Mouse (Mus musculus): ENCODE measurements around the gene Hax1. TPM values are rescaled to one million over a fixed set of nuclear protein-coding genes. Genes with fewer than 3 reads are reported as not detected.

Gene Hax1
- polyA plus RNA-seq, 1 experiment: not detected

DNA sequence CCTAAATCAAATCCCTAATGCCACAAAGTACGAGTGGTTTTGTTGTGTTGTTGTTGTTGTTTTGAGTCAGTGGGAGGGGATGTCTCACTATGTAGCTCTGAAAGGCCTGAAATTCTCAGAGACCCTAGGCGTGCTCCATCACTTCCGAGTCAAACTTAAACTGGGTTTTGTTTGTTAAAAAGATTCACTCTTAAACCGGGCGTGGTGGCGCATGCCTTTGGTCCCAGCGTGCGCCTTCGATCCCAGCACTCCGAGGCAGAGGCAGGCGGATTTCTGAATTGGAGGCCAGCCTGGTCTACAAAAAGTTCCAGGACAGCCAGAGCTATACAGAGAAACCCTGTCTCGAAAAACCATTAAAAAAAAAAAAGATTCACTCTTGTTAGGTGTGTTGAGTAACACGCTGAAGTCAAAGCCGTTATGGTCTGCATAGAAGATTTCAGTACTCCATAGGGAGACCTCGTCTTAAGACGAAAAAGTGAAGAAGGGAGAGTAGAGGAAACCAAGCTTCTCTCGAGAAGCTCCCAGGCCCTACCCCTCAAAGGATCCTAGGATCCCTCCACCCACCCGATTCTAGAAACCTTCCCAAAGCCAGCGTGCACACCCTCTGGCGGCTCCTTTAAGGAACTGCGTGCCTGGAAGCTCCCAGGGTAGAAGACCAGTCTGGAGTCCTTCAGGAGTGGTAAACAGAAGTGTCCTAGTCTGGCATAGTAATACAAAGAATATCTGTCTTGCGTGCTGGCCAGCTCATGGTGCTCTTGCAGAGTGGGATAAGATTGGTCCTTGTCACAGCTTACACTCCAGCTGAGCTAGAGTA lies 34.4 kb downstream of the Hax1 start:
- H3K27ac ChIP-seq (ENCODE audit: insufficient read depth, low read depth, low read length): peak overlapping the region; percentile 85; the same call in 1 of the 2 replicates
- H3K4me3 ChIP-seq (ENCODE audit: insufficient read depth, low read depth, low read length): peak overlapping the region; percentile 93
- peak; percentile 66; the same call in 1 of the 2 replicates for TF ChIP-seq CTCF (IDR thresholded peaks at IDR 0.05; ENCODE audit: insufficient read depth, low read depth, low read length)
- TF ChIP-seq POLR2A (IDR thresholded peaks at IDR 0.05; ENCODE audit: insufficient read depth, low read depth, low read length): no peak
- 23% methylated on average over 22 of the region's 22 CpGs for WGBS
- peaks cover 20% of the 10 kb centered on the region for H3K4me1 ChIP-seq (ENCODE audit: control insufficient read depth, insufficient read depth, low read length)

DNA sequence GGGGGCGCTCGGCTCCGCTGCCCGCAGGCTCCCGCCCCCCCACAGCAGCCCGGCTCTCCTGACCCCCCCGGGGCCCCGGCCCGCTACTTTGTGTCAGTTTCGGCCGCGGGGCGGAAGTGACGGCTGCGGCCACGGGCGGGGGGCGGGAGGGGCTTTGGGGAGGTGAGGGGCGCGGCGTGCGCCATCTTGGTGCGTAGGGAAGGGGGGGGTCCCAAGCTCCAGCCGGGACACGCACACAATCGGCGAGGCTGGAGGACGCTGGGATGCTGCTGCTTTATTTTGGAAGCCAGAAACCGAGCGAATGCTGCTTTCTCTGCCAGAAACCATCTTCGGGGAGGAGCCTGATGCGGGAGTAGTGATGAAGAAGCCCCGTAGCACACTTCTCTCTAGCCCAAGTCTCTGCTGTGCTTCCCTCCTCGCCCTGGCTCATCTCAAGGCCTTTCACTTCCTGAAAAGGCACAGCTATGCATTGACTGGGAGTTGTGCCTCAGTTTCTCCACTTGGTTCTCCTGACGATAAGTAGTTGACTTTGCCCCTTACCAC lies 35.3 kb downstream of the Hax1 start, which contains the start of gene Atp8b2:
TSS of gene Atp8b2 (minus strand) at position 288 of the 543 bp plus-strand sequence.
- Histone ChIP-seq H3K27ac (ENCODE audit: insufficient read depth, low read depth, low read length) (peak within 1 kb of the TSS; percentile 95), H3K4me1 (ENCODE audit: control insufficient read depth, insufficient read depth, low read length) (peaks cover 27% of the 10 kb centered on the region), H3K4me3 (ENCODE audit: insufficient read depth, low read depth, low read length) (peak within 1 kb of the TSS; percentile 93)
- no peak for TF ChIP-seq CTCF (IDR thresholded peaks at IDR 0.05; ENCODE audit: insufficient read depth, low read depth, low read length)
- TF ChIP-seq POLR2A (IDR thresholded peaks at IDR 0.05; ENCODE audit: insufficient read depth, low read depth, low read length): no peak
- under 1% methylated on average over 33 of the region's 35 CpGs for WGBS

DNA sequence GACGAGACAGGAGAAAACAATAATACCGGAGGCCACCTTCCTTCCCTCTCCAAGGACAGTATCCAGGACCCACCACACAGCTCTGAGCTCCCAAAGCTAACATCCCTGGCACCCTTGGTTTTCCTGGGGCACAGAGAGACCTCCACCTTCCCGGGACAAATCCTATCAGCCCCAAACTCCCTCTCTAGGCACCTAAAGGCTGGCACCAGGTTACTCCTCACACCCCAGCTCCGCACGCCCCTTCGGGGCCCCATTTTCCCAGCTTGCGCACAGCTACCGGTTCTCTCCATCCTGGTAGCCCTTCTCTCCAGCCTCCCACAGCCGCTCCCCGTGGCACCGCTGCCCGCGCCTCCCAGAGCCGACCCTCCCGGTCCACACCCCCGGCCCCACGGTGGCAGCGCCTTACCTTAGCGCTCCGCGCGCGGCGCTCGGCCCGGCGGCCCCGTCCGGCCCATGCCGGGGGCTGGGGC lies 35.8 kb downstream of the Hax1 start:
- Histone ChIP-seq H3K4me1 (ENCODE audit: control insufficient read depth, insufficient read depth, low read length) (peaks cover 31% of the 10 kb centered on the region), H3K4me3 (ENCODE audit: insufficient read depth, low read depth, low read length) (peak overlapping the region; percentile 93), H3K27ac (ENCODE audit: insufficient read depth, low read depth, low read length) (peak overlapping the region; percentile 95)
- 1% methylated on average over 30 of the region's 30 CpGs for WGBS
- TF ChIP-seq POLR2A (IDR thresholded peaks at IDR 0.05; ENCODE audit: insufficient read depth, low read depth, low read length) (no peak), CTCF (IDR thresholded peaks at IDR 0.05; ENCODE audit: insufficient read depth, low read depth, low read length) (no peak)

DNA sequence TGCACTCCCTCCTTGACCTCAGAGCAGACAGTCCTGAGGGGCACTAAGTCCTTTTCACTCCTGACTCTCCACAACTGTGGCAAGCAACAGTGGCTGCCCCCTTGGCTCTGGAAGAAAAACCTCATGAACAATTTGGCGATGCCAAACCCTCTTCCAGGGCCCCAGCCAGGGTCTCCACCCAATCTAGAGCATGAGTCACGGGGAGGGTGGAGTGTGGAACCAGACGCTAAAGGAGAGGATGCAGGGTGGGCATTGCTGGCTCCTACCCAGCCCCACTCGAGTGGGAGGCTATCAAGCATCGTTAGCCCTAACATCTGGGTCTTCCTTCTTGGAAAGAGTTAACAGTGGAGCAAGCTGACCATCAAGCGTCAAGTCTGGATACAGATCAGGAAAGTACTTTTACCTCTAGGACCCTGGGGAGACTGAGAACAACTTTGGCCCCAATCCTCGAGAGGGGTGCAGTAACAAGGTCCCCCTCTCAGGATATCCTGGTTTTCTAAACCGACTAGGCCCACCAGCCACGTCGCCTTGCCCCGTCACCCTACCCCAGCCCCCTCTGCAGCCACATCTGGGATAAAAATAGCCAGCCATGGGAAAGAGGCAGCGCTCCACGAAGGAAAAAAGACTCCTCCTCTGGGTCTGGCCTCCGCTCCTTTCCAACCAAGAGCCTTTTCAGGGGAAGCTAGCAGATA lies 36.4 kb downstream of the Hax1 start:
- no peak for TF ChIP-seq CTCF (IDR thresholded peaks at IDR 0.05; ENCODE audit: insufficient read depth, low read depth, low read length)
- no peak for TF ChIP-seq POLR2A (IDR thresholded peaks at IDR 0.05; ENCODE audit: insufficient read depth, low read depth, low read length)
- H3K4me1 ChIP-seq (ENCODE audit: control insufficient read depth, insufficient read depth, low read length): peaks cover 33% of the 10 kb centered on the region
- 1% methylated on average over 14 of the region's 14 CpGs for WGBS
- H3K27ac ChIP-seq (ENCODE audit: insufficient read depth, low read depth, low read length): peak overlapping the region; percentile 95
- peak overlapping the region; percentile 93 for H3K4me3 ChIP-seq (ENCODE audit: insufficient read depth, low read depth, low read length)

DNA sequence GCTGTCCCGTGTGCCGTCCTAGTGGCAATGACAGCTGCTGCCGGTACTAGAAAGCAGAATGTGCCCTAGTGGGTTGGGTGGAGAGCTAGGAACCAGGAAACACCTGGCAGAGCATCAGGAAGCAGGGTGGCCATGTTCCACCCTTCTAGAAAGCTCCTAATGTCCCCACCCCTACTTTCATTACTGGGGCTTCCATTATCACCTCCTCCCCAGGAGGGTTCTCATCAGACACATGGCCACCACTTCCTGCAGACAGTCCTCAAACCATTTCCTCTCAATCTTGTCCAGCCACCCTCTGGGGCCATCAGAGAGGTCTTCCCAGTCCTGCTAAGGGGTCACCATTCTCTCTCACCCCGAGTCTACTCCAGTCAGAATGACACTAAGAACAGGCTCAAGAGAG lies 37.1 kb downstream of the Hax1 start:
- WGBS: 33% methylated on average over 4 of the region's 4 CpGs
- Histone ChIP-seq H3K27ac (ENCODE audit: insufficient read depth, low read depth, low read length) (0 out of 2 replicates have a peak overlapping the region, but pooled peaks have one; percentile 7), H3K4me3 (ENCODE audit: insufficient read depth, low read depth, low read length) (0 out of 2 replicates have a peak overlapping the region, but pooled peaks have one; percentile 1), H3K4me1 (ENCODE audit: control insufficient read depth, insufficient read depth, low read length) (peaks cover 40% of the 10 kb centered on the region)
- TF ChIP-seq CTCF (IDR thresholded peaks at IDR 0.05; ENCODE audit: insufficient read depth, low read depth, low read length) (no peak), POLR2A (IDR thresholded peaks at IDR 0.05; ENCODE audit: insufficient read depth, low read depth, low read length) (no peak)

DNA sequence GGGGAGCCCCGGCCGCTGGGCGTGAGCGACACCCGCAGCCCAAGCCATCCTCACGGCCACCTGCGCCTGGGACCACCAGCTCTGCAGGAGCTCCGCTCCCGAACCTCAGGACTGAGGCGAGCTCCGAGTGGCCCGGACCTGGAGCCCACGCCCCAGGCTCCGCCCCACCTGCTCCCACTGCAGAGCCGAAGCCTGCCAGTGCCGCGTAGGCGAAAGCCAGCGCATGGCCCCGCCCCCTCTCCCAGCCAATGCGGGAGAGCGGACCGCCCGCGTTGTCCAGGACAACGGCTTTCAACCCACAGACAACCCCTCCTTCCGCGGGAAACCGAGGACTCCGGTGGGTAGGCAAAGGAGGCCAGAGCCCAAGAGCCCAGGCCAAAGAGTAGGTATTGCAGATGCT lies 38.1 kb downstream of the Hax1 start:
- under 1% methylated on average over 30 of the region's 30 CpGs for WGBS
- Histone ChIP-seq H3K4me3 (ENCODE audit: insufficient read depth, low read depth, low read length) (peak overlapping the region; percentile 72), H3K27ac (ENCODE audit: insufficient read depth, low read depth, low read length) (peak overlapping the region; percentile 48), H3K4me1 (ENCODE audit: control insufficient read depth, insufficient read depth, low read length) (peaks cover 40% of the 10 kb centered on the region)
- no peak for TF ChIP-seq CTCF (IDR thresholded peaks at IDR 0.05; ENCODE audit: insufficient read depth, low read depth, low read length)
- TF ChIP-seq POLR2A (IDR thresholded peaks at IDR 0.05; ENCODE audit: insufficient read depth, low read depth, low read length): peak; percentile 66; the same call in 1 of the 2 replicates

DNA sequence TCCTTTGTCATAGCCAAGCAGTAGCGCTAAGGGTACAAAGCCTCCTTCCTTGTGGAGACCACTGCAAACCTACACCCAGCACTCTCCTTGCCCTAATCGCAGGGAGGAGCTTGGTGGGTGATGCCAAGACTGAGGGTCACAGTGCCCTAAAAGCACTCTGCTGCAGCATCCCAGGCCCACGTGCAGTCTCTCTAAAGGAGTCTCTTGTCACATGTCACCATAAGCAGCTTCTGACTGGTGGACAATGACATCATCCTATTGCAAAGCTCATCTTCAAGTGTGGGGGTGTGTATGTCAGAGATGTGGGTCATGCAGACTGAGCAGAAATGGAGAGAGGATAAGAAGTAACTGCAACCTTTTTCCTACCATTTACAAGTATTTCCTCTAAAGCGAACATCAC lies 39.1 kb downstream of the Hax1 start:
- Histone ChIP-seq H3K4me1 (ENCODE audit: control insufficient read depth, insufficient read depth, low read length) (peaks cover 36% of the 10 kb centered on the region), H3K4me3 (ENCODE audit: insufficient read depth, low read depth, low read length) (peak overlapping the region; percentile 72), H3K27ac (ENCODE audit: insufficient read depth, low read depth, low read length) (peak overlapping the region; percentile 56)
- TF ChIP-seq CTCF (IDR thresholded peaks at IDR 0.05; ENCODE audit: insufficient read depth, low read depth, low read length) (no peak), POLR2A (IDR thresholded peaks at IDR 0.05; ENCODE audit: insufficient read depth, low read depth, low read length) (no peak)
- WGBS: 18% methylated on average over 4 of the region's 4 CpGs

DNA sequence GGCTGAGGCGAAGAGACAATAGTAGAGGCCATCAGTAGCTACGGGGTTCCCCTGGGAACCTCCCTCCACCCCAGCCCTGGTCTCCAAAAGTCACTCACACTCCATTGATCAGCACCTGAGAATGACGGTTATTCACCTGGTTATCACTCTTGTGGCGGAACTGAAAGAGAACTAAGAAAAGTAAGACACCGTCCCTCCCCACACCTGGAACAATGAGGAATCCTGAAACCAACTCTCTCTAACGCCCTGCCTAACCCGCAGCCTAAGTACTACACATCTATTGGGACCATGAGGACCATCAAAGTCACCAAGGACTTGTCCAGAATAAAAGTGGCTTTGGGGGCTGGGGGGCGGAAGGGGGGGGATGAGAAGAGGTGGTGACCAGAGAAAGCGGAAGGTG lies 40.7 kb downstream of the Hax1 start:
- no peak overlapping the region for H3K27ac ChIP-seq (ENCODE audit: insufficient read depth, low read depth, low read length)
- WGBS: 86% methylated on average over 9 of the region's 9 CpGs
- no peak overlapping the region for H3K4me3 ChIP-seq (ENCODE audit: insufficient read depth, low read depth, low read length)
- TF ChIP-seq CTCF (IDR thresholded peaks at IDR 0.05; ENCODE audit: insufficient read depth, low read depth, low read length) (no peak), POLR2A (IDR thresholded peaks at IDR 0.05; ENCODE audit: insufficient read depth, low read depth, low read length) (no peak)
- H3K4me1 ChIP-seq (ENCODE audit: control insufficient read depth, insufficient read depth, low read length): peaks cover 38% of the 10 kb centered on the region
